Mouse (Mus musculus): ENCODE measurements at regions not wholly inside any gene's neighbourhood (a gene's known extent, or its start where the extent isn't known, plus 50 kb on each side); places are given as distances from the start of the nearest gene placed in this dataset.

- TF ChIP-seq CTCF (IDR thresholded peaks at IDR 0.05), result no peak
- TF ChIP-seq EP300 (IDR thresholded peaks at IDR 0.05), result no peak
These were observed 1940.2 kb downstream of the Hace1 start for GRCm38 (mm10) chr10:47517801-47518200.
